Mouse (Mus musculus) lung, postnatal 0 days (tissue): Measurements from ENCODE around the gene Zfp810. TPM values are rescaled to one million over a fixed set of nuclear protein-coding genes. Genes with fewer than 3 reads are reported as not detected.
"Not testable (repeated sequence)": the region's sequence is repeated elsewhere in the genome, so short reads cannot be mapped to it uniquely, and the experiment has no call there.

ENCODE experiments used
- ATAC-seq: fragments of 200-750 bp; cut with Nextera tagmentation; 2 replicates; pipeline ENCODE4 v1.8.0; 2017; ENCODE audit warnings: moderate library complexity
- DNase-seq: peaks from one replicate; pipeline ENCODE4 v3.0.0-alpha.2; 2016; ENCODE audit warnings: low spot score
- H3K27ac ChIP-seq: fragments of 300-500 bp; sonication (generic); 2 replicates; pipeline ENCODE4 v1.5.1; 2014; ENCODE audit warnings: antibody characterized with exemption, mild to moderate bottlenecking, low read length, mixed read lengths
- H3K27me3 ChIP-seq: fragments of 300-500 bp; sonication (generic); replicated peaks from 2 replicates; pipeline ENCODE4 v1.6.1; 2014; ENCODE audit warnings: low read length, mixed read lengths; ENCODE audit not compliant: insufficient read depth
- H3K36me3 ChIP-seq: fragments of 300-500 bp; sonication (generic); 2 replicates; pipeline ENCODE4 v1.6.1; 2014; ENCODE audit warnings: low read length, mixed read lengths; ENCODE audit not compliant: insufficient read depth
- H3K4me1 ChIP-seq: fragments of 300-500 bp; sonication (generic); 2 replicates; pipeline ENCODE4 v1.6.1; 2014; ENCODE audit warnings: antibody characterized with exemption, low read depth, low read length, mixed read lengths; ENCODE audit not compliant: insufficient read depth
- H3K4me2 ChIP-seq: fragments of 300-500 bp; sonication (generic); replicated peaks from 2 replicates; pipeline ENCODE4 v1.6.1; 2014; ENCODE audit warnings: low read depth, mild to moderate bottlenecking, low read length, moderate library complexity, mixed read lengths
- H3K4me3 ChIP-seq: fragments of 300-500 bp; sonication (generic); 2 replicates; pipeline ENCODE4 v1.5.1; 2014; ENCODE audit warnings: low read depth, low read length
- H3K9ac ChIP-seq: fragments of 300-500 bp; sonication (generic); replicated peaks from 2 replicates; pipeline ENCODE4 v1.6.1; 2014; ENCODE audit warnings: low read depth, mild to moderate bottlenecking
- H3K9me3 ChIP-seq: fragments of 300-500 bp; sonication (generic); 2 replicates; pipeline ENCODE4 v1.6.1; 2016; ENCODE audit warnings: low read length, mixed read lengths
- CTCF ChIP-seq: IDR thresholded peaks from 2 replicates; pipeline ENCODE4 v1.5.1; 2016; ENCODE audit warnings: antibody characterized with exemption, mild to moderate bottlenecking
- EP300 ChIP-seq: IDR thresholded peaks from 2 replicates; pipeline ENCODE4 v1.6.1; 2016; ENCODE audit warnings: antibody characterized with exemption, mild to moderate bottlenecking, control low read depth
- WGBS: fragments of 180-500 bp; shearing (Covaris S2); extraction: QIAGEN DNeasy Blood & Tissue Kit; methylation state at CpG from one replicate; pipeline ENCODE4 v1.1.7; 2014; 5-methylcytosine and 5-hydroxymethylcytosine counted together
- polyA plus RNA-seq: library from polyadenylated mRNA; unstranded; fragments of >200 nt; fragmentation: Nextera tagmentation; extraction: Ambion mirVana; gene quantifications from 2 replicates; pipeline ENCODE4 v1.2.1, GENCODE M21; 2015

Zfp810 gene
- polyA plus RNA-seq, 1 experiment from 2014 or later, result 15.3 TPM

DNA sequence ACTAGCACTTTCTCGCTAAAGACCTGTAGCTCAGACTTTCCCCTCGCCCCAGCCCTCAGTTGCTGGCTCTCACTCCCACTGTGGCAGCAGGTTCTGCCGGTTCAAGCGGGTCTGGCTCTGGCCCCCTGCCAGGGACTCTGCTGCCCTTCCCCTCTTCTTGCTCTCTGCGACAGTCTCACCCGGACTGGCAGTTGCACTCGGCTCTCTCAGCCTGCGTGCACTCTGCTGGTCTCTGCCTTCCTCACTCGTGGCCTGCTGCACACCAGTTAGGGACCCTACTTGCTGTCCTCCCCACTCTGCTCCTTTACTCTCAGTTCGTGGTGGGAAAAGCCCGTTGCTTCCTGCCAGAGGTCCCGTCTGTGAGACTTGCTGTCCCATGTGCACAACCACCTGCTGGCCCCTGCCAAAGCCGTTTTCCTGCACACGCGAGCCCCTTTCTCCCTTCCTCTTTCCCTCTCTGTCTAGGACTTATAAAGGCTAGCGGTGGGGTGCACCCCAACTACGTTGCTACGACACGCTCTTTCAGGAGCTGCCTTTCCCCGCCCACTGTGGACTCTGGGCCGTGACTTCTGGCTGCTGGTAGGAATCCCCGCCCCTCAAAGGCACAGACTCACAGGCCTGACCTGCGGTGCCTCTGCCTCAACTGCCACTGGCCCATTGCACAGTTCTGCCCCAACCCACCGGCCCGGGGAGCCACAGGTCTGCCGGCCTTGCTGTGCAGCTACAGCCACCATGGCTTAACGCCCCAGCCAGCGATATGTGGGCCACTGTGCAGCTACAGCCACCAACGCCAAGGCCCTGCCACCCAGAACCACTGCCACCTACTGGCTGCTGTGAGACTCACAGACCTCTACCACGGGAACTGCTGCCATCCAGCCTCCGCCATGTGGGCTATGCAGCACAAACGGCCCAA is 20.3 kb upstream of the Zfp810 start:
- peak; percentile 92 for ATAC-seq
- no peaks in the 10 kb centered on the region for H3K9me3 ChIP-seq
- H3K36me3 ChIP-seq, result no peaks in the 10 kb centered on the region
- H3K27me3 ChIP-seq, result no peaks in the 10 kb centered on the region
- H3K4me3 ChIP-seq, result peak overlapping the region; percentile 53
- peak; percentile 92 for DNase-seq
- peak overlapping the region; percentile 83 for H3K27ac ChIP-seq
- H3K4me1 ChIP-seq, result peaks cover 5% of the 10 kb centered on the region; the same call in 1 of the 2 replicates
- peak overlapping the region; percentile 46 for H3K9ac ChIP-seq
- peak; percentile 97 for TF ChIP-seq CTCF
- no peak for TF ChIP-seq EP300
- peak overlapping the region; percentile 90 for H3K4me2 ChIP-seq
- WGBS, result 1% methylated on average over 32 of the region's 32 CpGs

GRCm38 (mm10) chr9:22327099-22327474 is 19.6 kb upstream of the Zfp810 start:
- Histone ChIP-seq H3K27me3 (no peaks in the 10 kb centered on the region), H3K4me3 (peak overlapping the region; percentile 53), H3K9me3 (no peaks in the 10 kb centered on the region), H3K27ac (peak overlapping the region; percentile 83), H3K4me2 (peak overlapping the region; percentile 90), H3K9ac (peak overlapping the region; percentile 46; the same call in 1 of the 2 replicates), H3K4me1 (peaks cover 5% of the 10 kb centered on the region; the same call in 1 of the 2 replicates), H3K36me3 (no peaks in the 10 kb centered on the region)
- TF ChIP-seq EP300, result no peak
- TF ChIP-seq CTCF, result no peak
- 14% methylated on average over 9 of the region's 9 CpGs for WGBS
- ATAC-seq (peak; percentile 43), DNase-seq (no peak)

DNA sequence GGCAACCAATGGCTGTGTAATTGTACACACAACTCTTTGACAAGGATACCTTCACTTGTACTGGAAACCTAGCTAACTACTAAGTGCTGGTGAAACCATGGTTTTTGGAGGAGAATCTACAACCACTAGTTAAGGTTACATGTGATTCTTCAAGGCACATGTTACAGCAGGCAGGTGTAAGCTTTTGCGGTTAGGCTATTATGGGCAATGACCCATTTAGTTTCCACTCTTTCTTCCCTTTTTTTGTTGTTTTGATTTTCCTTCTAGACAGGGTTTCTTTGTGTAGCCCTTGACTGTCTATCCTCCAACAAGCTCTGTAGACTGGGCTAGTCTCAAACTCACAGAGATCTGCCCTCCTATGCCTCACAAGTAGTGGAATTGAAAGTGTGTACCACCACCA is 17.1 kb upstream of the Zfp810 start:
- Histone ChIP-seq H3K27me3 (no peaks in the 10 kb centered on the region), H3K36me3 (no peaks in the 10 kb centered on the region), H3K9ac (no peak overlapping the region), H3K4me3 (no peak overlapping the region), H3K27ac (no peak overlapping the region), H3K4me2 (no peak overlapping the region), H3K4me1 (peaks cover 5% of the 10 kb centered on the region; the same call in 1 of the 2 replicates), H3K9me3 (no peaks in the 10 kb centered on the region)
- DNase-seq (no peak), ATAC-seq (no peak)
- WGBS, result 97% methylated on average over 1 of the region's 1 CpGs
- no peak for TF ChIP-seq CTCF
- TF ChIP-seq EP300, result no peak

DNA sequence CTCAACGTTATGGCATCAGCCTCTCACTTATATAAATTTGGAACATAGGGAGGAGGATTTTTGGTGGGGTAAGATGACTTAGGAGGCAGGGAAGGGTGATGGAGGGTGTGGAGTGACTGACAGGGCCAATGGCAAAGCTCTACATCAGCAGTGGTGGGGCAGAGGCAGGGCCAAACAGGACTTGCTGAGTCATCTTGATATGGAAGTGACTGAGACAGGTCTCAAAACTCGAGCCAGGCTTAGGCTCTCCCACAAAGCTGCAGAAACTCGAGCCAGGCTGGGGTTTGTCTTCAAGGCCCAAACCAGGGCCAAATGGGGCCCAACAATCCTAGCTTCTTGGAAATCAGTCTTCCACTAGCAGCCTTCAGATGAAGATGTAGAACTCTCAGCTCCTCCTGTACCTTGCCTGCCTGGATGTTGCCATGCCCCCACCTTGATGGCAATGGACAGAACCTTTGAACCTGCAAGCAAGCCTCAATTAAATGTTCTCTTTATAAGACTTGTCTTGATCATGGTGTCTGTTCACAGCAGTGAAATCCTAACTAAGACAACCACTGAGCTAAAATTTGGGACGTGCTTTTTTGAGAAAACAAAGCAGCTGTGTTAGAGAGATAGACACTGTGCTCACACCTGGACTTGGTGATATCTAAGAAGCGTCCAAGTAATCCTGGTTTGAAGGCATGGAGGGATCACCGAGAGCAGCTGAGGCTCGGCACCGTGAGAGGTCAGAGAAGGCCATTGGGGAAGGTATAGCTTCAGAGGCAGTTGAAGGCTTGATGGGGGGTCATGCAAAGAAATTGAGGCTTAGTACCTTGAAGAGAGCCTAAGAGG is 15.1 kb upstream of the Zfp810 start:
- Histone ChIP-seq H3K27me3 (no peaks in the 10 kb centered on the region), H3K4me2 (no peak overlapping the region), H3K9me3 (no peaks in the 10 kb centered on the region), H3K9ac (no peak overlapping the region), H3K27ac (no peak overlapping the region), H3K4me1 (peaks cover 4% of the 10 kb centered on the region; the same call in 1 of the 2 replicates), H3K36me3 (no peaks in the 10 kb centered on the region), H3K4me3 (no peak overlapping the region)
- ATAC-seq (no peak), DNase-seq (peak; percentile 12)
- 67% methylated on average over 8 of the region's 8 CpGs for WGBS
- no peak for TF ChIP-seq EP300
- no peak for TF ChIP-seq CTCF

- no peak for DNase-seq
- 97% methylated on average over 1 of the region's 1 CpGs for WGBS
Measured at GRCm38 (mm10) chr9:22319109-22319508, 11.7 kb upstream of the Zfp810 start.

GRCm38 (mm10) chr9:22316047-22316446 is 8.6 kb upstream of the Zfp810 start:
- WGBS, result 83% methylated on average over 5 of the region's 5 CpGs

More at GRCm38 (mm10) chr9:22319109-22319508, 11.7 kb upstream of the Zfp810 start:
- no peak for TF ChIP-seq EP300
- no peak for TF ChIP-seq CTCF
- H3K4me3 ChIP-seq, result no peak overlapping the region
- no peaks in the 10 kb centered on the region for H3K27me3 ChIP-seq
- H3K9ac ChIP-seq, result no peak overlapping the region
- H3K27ac ChIP-seq, result no peak overlapping the region
- ATAC-seq, result no peak
- H3K4me2 ChIP-seq, result no peak overlapping the region
- no peaks in the 10 kb centered on the region for H3K36me3 ChIP-seq
- no peaks in the 10 kb centered on the region for H3K4me1 ChIP-seq
- H3K9me3 ChIP-seq, result no peaks in the 10 kb centered on the region

More at GRCm38 (mm10) chr9:22316047-22316446, 8.6 kb upstream of the Zfp810 start:
- not testable (repeated sequence) for H3K36me3 ChIP-seq, H3K27ac ChIP-seq, H3K9ac ChIP-seq, H3K4me2 ChIP-seq, DNase-seq, H3K27me3 ChIP-seq, H3K9me3 ChIP-seq, ATAC-seq, H3K4me3 ChIP-seq, H3K4me1 ChIP-seq
